Mouse (Mus musculus) NIH3T3 (cell line): ENCODE data around the gene Pim1.

Source experiments
- DNase-seq: peaks from one replicate; pipeline ENCODE4 v3.0.0-alpha.2; 2012; ENCODE audit warnings: low read depth

Gene Pim1

GRCm38 (mm10) chr17:29528568-29529187 is 38.1 kb downstream of the Pim1 start:
- DNase-seq = peak; percentile 48

GRCm38 (mm10) chr17:29530508-29530907 is 40.0 kb downstream of the Pim1 start:
- DNase-seq = no peak

- DNase-seq = peak; percentile 29
Observed at GRCm38 (mm10) chr17:29531278-29531677, 40.7 kb downstream of the Pim1 start.

- DNase-seq = peak; percentile 26
Observed at GRCm38 (mm10) chr17:29531757-29532384, 41.3 kb downstream of the Pim1 start.

GRCm38 (mm10) chr17:29533866-29534265 is 43.3 kb downstream of the Pim1 start:
- DNase-seq = no peak

- DNase-seq = no peak
Observed at GRCm38 (mm10) chr17:29540426-29540825, 49.9 kb downstream of the Pim1 start.

- DNase-seq = peak; percentile 91
Observed at GRCm38 (mm10) chr17:29541419-29541818, 50.9 kb downstream of the Pim1 start.

- no peak for DNase-seq
Observed at GRCm38 (mm10) chr17:29542831-29543690, 52.5 kb downstream of the Pim1 start.

GRCm38 (mm10) chr17:29544064-29544463 is 53.5 kb downstream of the Pim1 start:
- no peak for DNase-seq

- DNase-seq = no peak
Observed at GRCm38 (mm10) chr17:29545241-29545640, 54.7 kb downstream of the Pim1 start.
